Mouse (Mus musculus): Measurements from ENCODE around the gene Zfp385b.

GRCm38 (mm10) chr2:77418078-77418477 lies 401.4 kb downstream of the Zfp385b start:
- no peak for TF ChIP-seq CTCF (IDR thresholded peaks at IDR 0.05; ENCODE audit: control insufficient read depth, insufficient read depth, insufficient replicate concordance, low read depth, low read length)
- TF ChIP-seq POLR2A (IDR thresholded peaks at IDR 0.05; ENCODE audit: control insufficient read depth, low read depth, low read length): no peak
